Mouse (Mus musculus): ENCODE measurements around the gene Tns2.

GRCm38 (mm10) chr15:102145330-102145729 is 45.1 kb downstream of the Tns2 start:
- no peak for TF ChIP-seq EP300 (IDR thresholded peaks at IDR 0.05; ENCODE audit: low read depth)
- TF ChIP-seq CTCF (IDR thresholded peaks at IDR 0.05; ENCODE audit: low read depth): no peak

Measured in liver, embryonic 14.5 days (tissue).